Mouse (Mus musculus) kidney, embryonic 15.5 days (tissue): ENCODE results near the gene Olfr586. TPM values are rescaled to one million over a fixed set of nuclear protein-coding genes. Genes with fewer than 3 reads are reported as not detected.

Experiments
- ATAC-seq: fragments of 200-750 bp; cut with Nextera tagmentation; replicated peaks from 2 replicates; pipeline ENCODE4 v1.8.0; 2017; ENCODE audit warnings: moderate TSS enrichment; ENCODE audit not compliant: low FRiP score
- H3K27ac ChIP-seq: fragments of 300-500 bp; sonication (generic); 2 replicates; pipeline ENCODE4 v1.5.1; 2015; ENCODE audit warnings: mild to moderate bottlenecking, inconsistent platforms
- H3K27me3 ChIP-seq: fragments of 300-500 bp; sonication (generic); 2 replicates; pipeline ENCODE4 v1.6.1; 2015; ENCODE audit warnings: inconsistent platforms
- H3K36me3 ChIP-seq: fragments of 300-500 bp; sonication (generic); 2 replicates; pipeline ENCODE4 v1.6.1; 2015; ENCODE audit warnings: inconsistent platforms
- H3K4me1 ChIP-seq: fragments of 300-500 bp; sonication (generic); 2 replicates; pipeline ENCODE4 v1.6.1; 2015; ENCODE audit warnings: inconsistent platforms
- H3K4me2 ChIP-seq: fragments of 300-500 bp; sonication (generic); 2 replicates; pipeline ENCODE4 v1.6.1; 2015; ENCODE audit warnings: moderate library complexity, mild to moderate bottlenecking, inconsistent platforms
- H3K4me3 ChIP-seq: fragments of 300-500 bp; sonication (generic); replicated peaks from 2 replicates; pipeline ENCODE4 v1.5.1; 2015; ENCODE audit warnings: mild to moderate bottlenecking, inconsistent platforms
- H3K9ac ChIP-seq: fragments of 300-500 bp; sonication (generic); 2 replicates; pipeline ENCODE4 v1.6.1; 2015; ENCODE audit warnings: mild to moderate bottlenecking, inconsistent platforms
- H3K9me3 ChIP-seq: fragments of 300-500 bp; sonication (generic); replicated peaks from 2 replicates; pipeline ENCODE4 v1.6.1; 2016; ENCODE audit warnings: inconsistent platforms
- WGBS: fragments of 180-500 bp; shearing (Covaris S2); methylation state at CpG from one replicate; pipeline ENCODE4 v1.1.7; 2015; ENCODE audit warnings: mixed read lengths; 5-methylcytosine and 5-hydroxymethylcytosine counted together
- polyA plus RNA-seq: library from polyadenylated mRNA; unstranded; fragments of >200 nt; fragmentation: Nextera tagmentation; extraction: Ambion mirVana; gene quantifications from 2 replicates; pipeline ENCODE4 v1.2.1, GENCODE M21; 2015

Gene Olfr586
- polyA plus RNA-seq: not detected in 2 replicates

DNA sequence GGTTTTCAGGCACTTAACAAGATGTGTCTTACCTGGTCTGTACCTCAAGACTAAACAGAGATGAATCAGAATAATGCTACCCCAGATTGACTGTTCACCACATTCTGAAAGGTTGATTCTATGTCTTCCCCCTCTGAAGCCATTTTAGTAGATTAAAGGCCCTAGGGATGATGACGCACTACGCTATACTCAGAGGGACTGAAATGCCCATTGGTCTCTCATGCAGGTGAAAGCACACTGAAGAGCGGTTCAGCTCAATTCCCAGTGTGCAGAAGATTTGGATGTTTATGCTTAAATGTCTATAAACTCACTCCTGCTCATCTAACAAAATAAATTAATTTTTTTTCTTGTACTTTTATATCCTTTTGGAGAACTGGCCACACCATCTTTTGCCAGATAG lies at the start of gene Olfr586:
Gene Olfr586 (minus strand): TSS at position 101 of the 400 bp plus-strand sequence.
- Histone ChIP-seq H3K27ac (no peak within 1 kb of the TSS), H3K9ac (no peak within 1 kb of the TSS), H3K4me2 (no peak within 1 kb of the TSS), H3K27me3 (no peaks in the 10 kb centered on the region), H3K4me3 (no peak within 1 kb of the TSS), H3K4me1 (no peaks in the 10 kb centered on the region), H3K9me3 (no peaks in the 10 kb centered on the region), H3K36me3 (no peaks in the 10 kb centered on the region)
- WGBS: 90% methylated on average over 3 of the region's 3 CpGs
- no peak for ATAC-seq

DNA sequence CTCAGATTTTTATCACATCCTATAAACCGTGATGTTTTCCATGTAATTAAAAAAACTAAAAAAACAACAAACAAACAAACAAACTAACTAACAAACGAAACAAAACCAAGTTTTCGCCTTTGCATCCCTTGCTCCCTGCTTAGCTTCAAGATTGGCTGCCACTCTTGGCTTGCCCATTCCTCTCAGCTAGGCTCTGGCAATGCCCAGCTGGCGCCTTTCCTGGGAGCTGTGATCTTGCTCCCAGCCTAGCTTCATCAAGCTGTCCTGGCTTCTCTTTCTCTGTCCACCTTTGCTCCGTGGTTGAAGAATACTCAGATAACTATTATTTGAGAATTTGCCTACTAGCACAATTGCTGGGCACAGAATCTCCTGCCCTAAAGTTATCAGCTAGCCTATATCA lies 44.3 kb upstream of the Olfr586 start:
- Histone ChIP-seq H3K4me2 (no peak overlapping the region), H3K9ac (no peak overlapping the region), H3K27me3 (no peaks in the 10 kb centered on the region), H3K4me3 (no peak overlapping the region), H3K9me3 (0 out of 2 replicates have a peak, but pooled peaks cover 2% of the 10 kb centered on the region), H3K36me3 (no peaks in the 10 kb centered on the region), H3K27ac (no peak overlapping the region), H3K4me1 (no peaks in the 10 kb centered on the region)
- ATAC-seq: no peak
- 84% methylated on average over 5 of the region's 5 CpGs for WGBS

DNA sequence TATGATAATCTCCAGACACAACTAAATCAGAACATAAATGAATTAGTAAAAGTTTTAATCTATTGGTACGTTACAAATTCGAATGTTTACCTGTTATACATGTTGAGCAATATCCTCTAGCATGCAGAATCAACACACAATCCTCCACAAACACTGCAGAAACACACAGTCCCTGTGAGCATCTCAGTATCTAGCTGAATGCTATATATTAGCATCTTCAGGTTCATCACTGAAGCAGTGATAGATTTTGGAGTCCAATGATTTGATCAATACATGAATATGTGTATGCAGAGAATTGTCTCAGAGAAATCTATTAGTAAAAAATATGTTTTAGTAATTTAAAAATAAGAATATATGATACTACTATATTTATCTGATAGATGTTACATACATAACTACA lies 30.8 kb upstream of the Olfr586 start, which contains the start of gene Olfr589:
Gene Olfr589 (minus strand): TSS at position 101 of the 400 bp plus-strand sequence.
- no peaks in the 10 kb centered on the region for H3K27me3 ChIP-seq

DNA sequence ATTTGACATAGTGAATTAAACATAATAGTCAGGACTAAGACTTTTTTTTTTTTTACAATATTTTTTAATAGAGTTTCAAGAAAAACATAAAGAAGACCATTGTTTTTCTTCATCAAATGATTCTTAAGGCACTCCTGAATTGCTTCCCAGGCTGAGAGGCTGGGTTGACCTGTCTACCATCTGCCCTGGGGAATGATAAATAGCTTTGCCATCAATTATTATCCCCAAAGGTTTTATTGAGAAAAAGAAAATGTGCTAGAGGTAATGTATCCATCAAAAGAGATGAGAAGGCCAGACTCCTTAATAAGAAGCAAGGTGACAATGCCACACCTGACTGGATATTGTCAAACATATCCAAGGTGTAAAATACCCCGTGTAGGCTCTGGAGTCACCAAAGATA lies 15.1 kb upstream of the Olfr586 start, which contains the start of gene Olfr588-ps1:
Gene Olfr588-ps1 (plus strand): TSS at position 301 of the 400 bp plus-strand sequence.
- ATAC-seq: no peak
- no peaks in the 10 kb centered on the region for H3K9me3 ChIP-seq
- 86% methylated on average over 1 of the region's 1 CpGs for WGBS
- H3K27ac ChIP-seq: no peak within 1 kb of the TSS
- no peak within 1 kb of the TSS for H3K9ac ChIP-seq
- H3K4me2 ChIP-seq: no peak within 1 kb of the TSS
- no peak within 1 kb of the TSS for H3K4me3 ChIP-seq
- no peaks in the 10 kb centered on the region for H3K27me3 ChIP-seq
- no peaks in the 10 kb centered on the region for H3K36me3 ChIP-seq
- no peaks in the 10 kb centered on the region for H3K4me1 ChIP-seq

More for the DNA sequence above, 30.8 kb upstream of the Olfr586 start, which contains the start of gene Olfr589:
- Histone ChIP-seq H3K4me2 (no peak within 1 kb of the TSS), H3K9me3 (no peaks in the 10 kb centered on the region), H3K36me3 (no peaks in the 10 kb centered on the region), H3K9ac (no peak within 1 kb of the TSS), H3K4me1 (no peaks in the 10 kb centered on the region), H3K27ac (no peak within 1 kb of the TSS), H3K4me3 (no peak within 1 kb of the TSS)
- WGBS: 66% methylated on average over 2 of the region's 2 CpGs
- ATAC-seq: no peak

DNA sequence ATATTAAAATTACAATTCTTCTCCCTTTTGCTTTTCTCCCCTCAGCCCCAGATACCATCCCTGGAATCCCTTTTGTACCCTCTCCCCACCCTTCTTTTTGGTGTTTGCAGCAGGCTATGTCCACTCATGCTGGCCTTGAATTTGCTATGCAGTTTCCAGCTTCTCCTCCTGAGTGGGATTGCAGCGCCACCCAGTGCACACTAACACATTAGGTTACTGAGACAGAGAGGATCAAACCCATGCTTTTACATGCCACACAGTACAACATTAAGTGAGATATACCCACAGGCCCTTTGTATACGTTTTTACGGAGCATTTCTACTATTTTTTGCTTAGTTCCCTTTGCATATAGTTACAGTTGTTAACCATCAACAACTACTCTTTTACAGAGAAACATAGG lies 6.0 kb downstream of the Olfr586 start:
- H3K9ac ChIP-seq: no peak overlapping the region
- H3K4me2 ChIP-seq: no peak overlapping the region
- WGBS: 59% methylated on average over 3 of the region's 3 CpGs
- H3K36me3 ChIP-seq: no peaks in the 10 kb centered on the region
- H3K4me3 ChIP-seq: no peak overlapping the region
- H3K9me3 ChIP-seq: no peaks in the 10 kb centered on the region
- H3K27ac ChIP-seq: no peak overlapping the region
- no peaks in the 10 kb centered on the region for H3K27me3 ChIP-seq
- H3K4me1 ChIP-seq: no peaks in the 10 kb centered on the region
- no peak for ATAC-seq

DNA sequence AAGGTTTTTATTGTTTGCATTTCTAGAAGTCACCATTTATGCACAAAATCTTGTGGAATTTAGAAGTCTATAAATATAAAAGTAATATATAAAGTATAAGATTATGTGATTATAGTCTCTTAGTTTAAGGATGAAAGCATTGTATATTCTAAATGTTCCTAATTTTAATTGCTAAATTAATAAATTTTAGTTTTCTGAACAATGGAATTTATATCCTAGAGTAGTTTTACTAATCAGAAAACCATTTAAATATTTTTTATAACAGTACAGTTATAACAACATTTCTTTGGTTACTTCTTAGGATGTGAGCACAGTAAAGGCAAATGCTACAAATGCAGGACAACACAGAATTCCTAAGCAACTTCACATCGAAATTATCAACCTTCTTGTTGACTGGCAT lies 28.0 kb downstream of the Olfr586 start, which contains the start of gene Olfr585:
Gene Olfr585 (plus strand): TSS at position 301 of the 400 bp plus-strand sequence.
- Histone ChIP-seq H3K4me3 (no peak within 1 kb of the TSS), H3K9me3 (no peaks in the 10 kb centered on the region), H3K36me3 (no peaks in the 10 kb centered on the region), H3K27ac (no peak within 1 kb of the TSS), H3K9ac (no peak within 1 kb of the TSS), H3K4me1 (no peaks in the 10 kb centered on the region), H3K27me3 (no peaks in the 10 kb centered on the region), H3K4me2 (no peak within 1 kb of the TSS)
- no peak for ATAC-seq
- WGBS: 90% methylated on average over 1 of the region's 1 CpGs

DNA sequence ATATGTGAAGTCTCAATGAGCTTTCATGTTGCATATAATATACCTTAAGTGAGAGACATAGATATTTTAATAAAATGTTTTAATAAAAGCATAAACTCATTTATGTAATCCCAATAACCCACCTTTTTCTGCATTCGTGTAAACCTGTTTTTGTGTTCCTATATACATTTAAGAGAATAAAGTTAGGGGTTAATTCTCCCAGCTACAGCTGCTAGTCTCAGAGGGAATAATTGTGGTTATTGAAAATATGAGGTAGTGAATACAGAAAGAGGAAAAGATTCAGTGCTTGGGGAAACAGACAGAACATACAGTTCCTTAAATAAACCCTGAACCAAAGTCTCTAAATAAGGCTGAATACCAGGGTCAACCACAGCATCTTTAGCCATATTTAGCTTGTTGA lies 43.9 kb downstream of the Olfr586 start, which contains the start of gene Olfr584:
Gene Olfr584 (plus strand): TSS at position 301 of the 400 bp plus-strand sequence.
- no peaks in the 10 kb centered on the region for H3K36me3 ChIP-seq
- 82% methylated on average over 1 of the region's 1 CpGs for WGBS
- no peaks in the 10 kb centered on the region; the same call in 1 of the 2 replicates for H3K9me3 ChIP-seq
- H3K4me1 ChIP-seq: no peaks in the 10 kb centered on the region
- H3K4me2 ChIP-seq: no peak within 1 kb of the TSS
- no peaks in the 10 kb centered on the region for H3K27me3 ChIP-seq
- H3K4me3 ChIP-seq: no peak within 1 kb of the TSS
- no peak for ATAC-seq
- H3K27ac ChIP-seq: no peak within 1 kb of the TSS
- H3K9ac ChIP-seq: no peak within 1 kb of the TSS

Other genes with a start within 250 kb of the Olfr586 start
- not detected in 2 replicates for gene Olfr568, start 248.5 kb downstream of the Olfr586 start, polyA plus RNA-seq
- gene Olfr569, start 234.8 kb downstream of the Olfr586 start, polyA plus RNA-seq: not detected in 2 replicates
- gene Olfr570, start 231.1 kb downstream of the Olfr586 start, polyA plus RNA-seq: not detected in 2 replicates
- gene Olfr571, start 208.1 kb downstream of the Olfr586 start, polyA plus RNA-seq: not detected in 2 replicates
- gene Olfr572, start 201.2 kb downstream of the Olfr586 start, polyA plus RNA-seq: not detected in 2 replicates
- gene Olfr573-ps1, start 183.1 kb downstream of the Olfr586 start, polyA plus RNA-seq: not detected in 2 replicates
- gene Olfr574, start 177.2 kb downstream of the Olfr586 start, polyA plus RNA-seq: not detected in 2 replicates
- not detected in 2 replicates for gene Olfr575, start 166.9 kb downstream of the Olfr586 start, polyA plus RNA-seq
- gene Olfr576, start 163.0 kb downstream of the Olfr586 start, polyA plus RNA-seq: not detected in 2 replicates
- gene Olfr577, start 149.7 kb downstream of the Olfr586 start, polyA plus RNA-seq: not detected in 2 replicates
- not detected in 2 replicates for gene Olfr578, start 136.3 kb downstream of the Olfr586 start, polyA plus RNA-seq
- not detected in 2 replicates for gene Olfr582, start 87.6 kb downstream of the Olfr586 start, polyA plus RNA-seq
- gene Olfr583, start 74.3 kb downstream of the Olfr586 start, polyA plus RNA-seq: not detected in 2 replicates
- not detected in 2 replicates for gene Olfr584, start 43.8 kb downstream of the Olfr586 start, polyA plus RNA-seq
- gene Olfr585, start 27.9 kb downstream of the Olfr586 start, polyA plus RNA-seq: not detected in 2 replicates
- not detected in 2 replicates for gene Olfr588-ps1, start 15.2 kb upstream of the Olfr586 start, polyA plus RNA-seq
- gene Olfr589, start 30.7 kb upstream of the Olfr586 start, polyA plus RNA-seq: not detected in 2 replicates
- not detected in 2 replicates for gene Olfr591, start 52.7 kb upstream of the Olfr586 start, polyA plus RNA-seq
- gene Olfr592, start 59.2 kb upstream of the Olfr586 start, polyA plus RNA-seq: not detected in 2 replicates
- gene Olfr593, start 86.2 kb upstream of the Olfr586 start, polyA plus RNA-seq: not detected in 2 replicates
- gene Olfr594, start 91.4 kb upstream of the Olfr586 start, polyA plus RNA-seq: not detected in 2 replicates
- not detected in 2 replicates for gene Usp17ld, start 126.9 kb upstream of the Olfr586 start, polyA plus RNA-seq
- not detected in 2 replicates for gene Olfr596, start 180.0 kb upstream of the Olfr586 start, polyA plus RNA-seq
- gene Olfr597, start 190.7 kb upstream of the Olfr586 start, polyA plus RNA-seq: not detected in 2 replicates
- not detected in 2 replicates for gene Olfr598, start 197.9 kb upstream of the Olfr586 start, polyA plus RNA-seq
- not detected in 2 replicates for gene Olfr599, start 210.3 kb upstream of the Olfr586 start, polyA plus RNA-seq
- not detected in 2 replicates for gene Olfr600, start 224.0 kb upstream of the Olfr586 start, polyA plus RNA-seq
- not detected in 2 replicates for gene Olfr601, start 237.0 kb upstream of the Olfr586 start, polyA plus RNA-seq